Mouse (Mus musculus) kidney, adult 11 months (tissue): ENCODE measurements at regions not wholly inside any gene's neighbourhood (a gene's known extent, or its start where the extent isn't known, plus 50 kb on each side); places are given as distances from the start of the nearest gene placed in this dataset.
A peak's percentile ranks its signal among the peaks of the same experiment; 100 is the strongest.

Experiments used
- DNase-seq: peaks from one replicate; pipeline ENCODE4 v3.0.0; 2022

- no peak for DNase-seq
Observed at GRCm38 (mm10) chr5:150866198-150866597, 86.2 kb upstream of the Kl start.

- DNase-seq, result no peak
Observed at GRCm38 (mm10) chr5:150869954-150870353, 82.5 kb upstream of the Kl start.

- no peak for DNase-seq
Observed at GRCm38 (mm10) chr5:150878805-150879204, 73.6 kb upstream of the Kl start.

- peak; percentile 72 for DNase-seq
Observed at GRCm38 (mm10) chr5:150883676-150884075, 68.7 kb upstream of the Kl start.

GRCm38 (mm10) chr5:150890086-150890485, 62.3 kb upstream of the Kl start:
- peak; percentile 34 for DNase-seq

GRCm38 (mm10) chr5:150891262-150891940, 61.0 kb upstream of the Kl start:
- no peak for DNase-seq

GRCm38 (mm10) chr5:150894049-150894738, 58.2 kb upstream of the Kl start:
- DNase-seq, result no peak

- DNase-seq, result no peak
Observed at GRCm38 (mm10) chr5:150894739-150895085, 57.7 kb upstream of the Kl start.

GRCm38 (mm10) chr5:150901661-150902060, 50.7 kb upstream of the Kl start:
- no peak for DNase-seq
